Mouse (Mus musculus): ENCODE measurements around the gene Ms4a5. TPM values are rescaled to one million over a fixed set of nuclear protein-coding genes. Genes with fewer than 3 reads are reported as not detected.
"Not testable (repeated sequence)": the region's sequence is repeated elsewhere in the genome, so short reads cannot be mapped to it uniquely, and the experiment has no call there.

Gene Ms4a5
- total RNA-seq (2014; rRNA removed; ENCODE audit: low replicate concordance) (not detected in 2 replicates), polyA plus RNA-seq (2015; fragmentation: Nextera tagmentation; extraction: Ambion mirVana) (not detected in 2 replicates)

DNA sequence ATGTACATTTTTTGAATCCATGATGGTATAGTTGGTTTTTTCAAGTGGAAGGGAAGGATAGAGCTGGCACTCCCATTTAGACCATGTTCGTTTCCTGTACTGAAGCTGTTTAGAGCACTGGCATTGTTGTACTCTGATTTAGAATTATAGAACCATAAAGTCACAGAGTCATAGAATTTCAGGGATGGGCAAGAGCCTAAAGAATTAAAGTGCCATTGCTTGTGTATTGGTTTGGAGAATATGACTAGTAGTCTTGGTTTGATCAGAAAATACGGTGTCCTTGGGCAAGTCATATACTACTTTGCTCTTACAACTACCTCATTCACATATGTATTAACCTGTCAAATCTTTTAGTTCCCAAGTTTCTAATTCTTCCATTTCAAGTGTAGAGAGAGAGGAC lies at the start of gene Ms4a5:
Gene Ms4a5, minus strand, starts transcription at position 101 of the 400 bp plus-strand sequence.
- Histone ChIP-seq H3K36me3 (replicated peaks; ENCODE audit: control insufficient read depth, insufficient read depth, low read length) (no peaks in the 10 kb centered on the region), H3K9me3 (replicated peaks; ENCODE audit: control insufficient read depth, low read length) (no peaks in the 10 kb centered on the region), H3K4me3 (ENCODE audit: low read depth, low read length) (no peak within 1 kb of the TSS), H3K4me1 (ENCODE audit: control insufficient read depth, insufficient read depth) (no peaks in the 10 kb centered on the region), H3K4me2 (ENCODE audit: low read depth, low read length) (no peak within 1 kb of the TSS), H3K27me3 (ENCODE audit: control insufficient read depth, insufficient read depth, low read length) (no peaks in the 10 kb centered on the region), H3K27ac (ENCODE audit: low read depth) (no peak within 1 kb of the TSS), H3K9ac (replicated peaks; ENCODE audit: low read depth, low read length) (no peak within 1 kb of the TSS)
- WGBS, result 76% methylated on average over 2 of the region's 2 CpGs
- DNase-seq (ENCODE audit: low spot score) (no peak), ATAC-seq (ENCODE audit: insufficient read depth, low read depth) (no peak)
- TF ChIP-seq CTCF (IDR thresholded peaks at IDR 0.05; ENCODE audit: low read depth) (no peak), EP300 (IDR thresholded peaks at IDR 0.05; ENCODE audit: low read depth) (no peak)

DNA sequence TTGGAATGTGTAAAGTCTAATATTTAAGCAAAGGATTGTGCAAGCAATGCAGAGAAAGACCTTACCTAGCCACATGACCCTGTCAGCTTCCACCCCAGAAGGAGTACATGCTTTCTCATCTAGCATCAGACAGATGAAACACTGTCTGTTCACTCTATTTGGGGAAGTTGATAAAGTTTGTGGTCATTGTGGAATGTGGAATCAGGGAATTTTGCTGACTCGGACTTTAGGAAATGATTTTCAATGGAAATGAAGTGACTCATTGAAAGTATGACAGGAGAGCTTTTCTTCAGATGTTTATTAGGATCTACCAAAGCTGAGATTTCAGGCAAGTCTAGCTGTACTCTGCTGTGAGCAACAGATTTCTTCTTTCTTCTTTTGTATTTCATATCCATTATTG lies 37.5 kb upstream of the Ms4a5 start:
- ATAC-seq (ENCODE audit: insufficient read depth, low read depth), result no peak
- Histone ChIP-seq H3K4me2 (ENCODE audit: low read depth, low read length) (no peak overlapping the region), H3K4me3 (ENCODE audit: low read depth, low read length) (no peak overlapping the region), H3K36me3 (replicated peaks; ENCODE audit: control insufficient read depth, insufficient read depth, low read length) (no peaks in the 10 kb centered on the region), H3K9me3 (replicated peaks; ENCODE audit: control insufficient read depth, low read length) (0 out of 2 replicates have a peak, but pooled peaks cover 4% of the 10 kb centered on the region), H3K4me1 (ENCODE audit: control insufficient read depth, insufficient read depth) (no peaks in the 10 kb centered on the region), H3K9ac (replicated peaks; ENCODE audit: low read depth, low read length) (no peak overlapping the region), H3K27me3 (ENCODE audit: control insufficient read depth, insufficient read depth, low read length) (no peaks in the 10 kb centered on the region), H3K27ac (ENCODE audit: low read depth) (no peak overlapping the region)
- WGBS, result 65% methylated on average over 1 of the region's 1 CpGs
- DNase-seq (ENCODE audit: low spot score), result no peak
- TF ChIP-seq CTCF (IDR thresholded peaks at IDR 0.05; ENCODE audit: low read depth) (no peak), EP300 (IDR thresholded peaks at IDR 0.05; ENCODE audit: low read depth) (no peak)

DNA sequence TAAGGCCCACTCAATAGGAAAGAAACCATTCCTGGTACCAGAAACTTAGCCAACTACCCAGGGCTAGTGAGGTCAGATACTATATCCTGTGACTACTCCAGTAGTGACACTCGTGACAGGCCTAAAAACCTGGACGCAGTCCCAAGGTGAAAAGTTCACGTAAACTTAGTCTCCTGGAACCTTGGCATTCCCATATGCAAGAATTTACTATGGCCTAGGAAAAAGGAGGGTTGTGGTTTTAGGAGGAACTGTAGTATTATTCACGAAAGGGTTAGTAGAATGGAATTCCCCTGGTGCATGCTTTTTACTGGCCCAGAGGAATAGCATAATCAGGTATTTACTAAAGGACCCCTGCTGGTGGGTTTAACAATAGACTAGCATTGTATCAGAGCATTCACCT lies 33.1 kb upstream of the Ms4a5 start:
- no peaks in the 10 kb centered on the region for H3K4me1 ChIP-seq (ENCODE audit: control insufficient read depth, insufficient read depth)
- H3K4me3 ChIP-seq (ENCODE audit: low read depth, low read length), result no peak overlapping the region
- no peak for ATAC-seq (ENCODE audit: insufficient read depth, low read depth)

DNA sequence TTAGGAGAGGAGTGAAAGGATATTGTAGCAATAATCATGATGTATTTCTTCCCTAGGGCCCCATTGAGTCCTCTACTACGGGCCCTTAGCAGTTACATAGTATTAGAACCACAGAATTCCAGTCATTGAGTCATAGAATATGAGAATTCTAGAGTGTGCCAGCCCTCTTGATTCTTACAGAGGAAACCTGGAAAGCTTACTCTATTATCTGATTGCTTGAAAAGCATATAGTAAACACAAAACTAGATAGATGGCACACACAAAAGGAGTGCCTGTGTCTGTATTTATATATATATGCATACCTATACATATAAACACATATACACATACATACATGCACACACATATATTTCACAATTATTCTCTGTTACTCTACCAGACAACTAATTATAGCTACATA lies 30.7 kb upstream of the Ms4a5 start, which contains the start of gene Ms4a14:
Gene Ms4a14, minus strand, starts transcription at position 101 of the 400 bp plus-strand sequence.
- WGBS, result 54% methylated on average over 1 of the region's 1 CpGs
- ATAC-seq (ENCODE audit: insufficient read depth, low read depth), result no peak
- H3K27ac ChIP-seq (ENCODE audit: low read depth), result no peak within 1 kb of the TSS

More for the DNA sequence above, 33.1 kb upstream of the Ms4a5 start:
- Histone ChIP-seq H3K36me3 (replicated peaks; ENCODE audit: control insufficient read depth, insufficient read depth, low read length) (no peaks in the 10 kb centered on the region), H3K9ac (replicated peaks; ENCODE audit: low read depth, low read length) (no peak overlapping the region), H3K27me3 (ENCODE audit: control insufficient read depth, insufficient read depth, low read length) (no peaks in the 10 kb centered on the region), H3K9me3 (replicated peaks; ENCODE audit: control insufficient read depth, low read length) (0 out of 2 replicates have a peak, but pooled peaks cover 4% of the 10 kb centered on the region), H3K4me2 (ENCODE audit: low read depth, low read length) (no peak overlapping the region), H3K27ac (ENCODE audit: low read depth) (no peak overlapping the region)
- DNase-seq (ENCODE audit: low spot score), result no peak
- WGBS, result 82% methylated on average over 4 of the region's 4 CpGs
- TF ChIP-seq EP300 (IDR thresholded peaks at IDR 0.05; ENCODE audit: low read depth), result no peak
- TF ChIP-seq CTCF (IDR thresholded peaks at IDR 0.05; ENCODE audit: low read depth), result no peak

DNA sequence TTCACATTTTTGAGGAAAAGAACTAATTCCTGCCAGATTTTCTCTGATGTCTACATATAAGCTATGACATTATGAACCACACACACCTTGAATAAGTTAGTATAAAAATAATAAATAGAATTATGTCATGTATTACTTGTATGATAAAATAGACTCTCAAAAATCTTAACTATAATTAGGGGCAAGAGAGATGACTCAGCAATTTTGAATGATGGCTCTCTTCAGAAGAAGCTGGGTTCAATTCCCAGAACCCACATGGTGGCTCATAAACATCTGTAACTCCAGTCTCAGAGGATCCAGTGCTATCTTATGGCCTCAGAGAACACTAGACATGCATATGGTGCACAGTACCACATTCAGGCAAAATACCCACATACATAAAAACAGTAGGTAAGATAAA lies 25.2 kb upstream of the Ms4a5 start:
- no peak overlapping the region for H3K27ac ChIP-seq (ENCODE audit: low read depth)
- H3K27me3 ChIP-seq (ENCODE audit: control insufficient read depth, insufficient read depth, low read length), result no peaks in the 10 kb centered on the region
- no peaks in the 10 kb centered on the region for H3K9me3 ChIP-seq (replicated peaks; ENCODE audit: control insufficient read depth, low read length)
- H3K9ac ChIP-seq (replicated peaks; ENCODE audit: low read depth, low read length), result no peak overlapping the region
- H3K4me3 ChIP-seq (ENCODE audit: low read depth, low read length), result no peak overlapping the region
- no peak overlapping the region for H3K4me2 ChIP-seq (ENCODE audit: low read depth, low read length)
- H3K36me3 ChIP-seq (replicated peaks; ENCODE audit: control insufficient read depth, insufficient read depth, low read length), result no peaks in the 10 kb centered on the region
- DNase-seq (ENCODE audit: low spot score) (no peak), ATAC-seq (ENCODE audit: insufficient read depth, low read depth) (no peak)
- no peak for TF ChIP-seq EP300 (IDR thresholded peaks at IDR 0.05; ENCODE audit: low read depth)
- H3K4me1 ChIP-seq (ENCODE audit: control insufficient read depth, insufficient read depth), result no peaks in the 10 kb centered on the region

More for the DNA sequence above, 30.7 kb upstream of the Ms4a5 start, which contains the start of gene Ms4a14:
- H3K27me3 ChIP-seq (ENCODE audit: control insufficient read depth, insufficient read depth, low read length), result no peaks in the 10 kb centered on the region
- H3K9me3 ChIP-seq (replicated peaks; ENCODE audit: control insufficient read depth, low read length), result 0 out of 2 replicates have a peak, but pooled peaks cover 4% of the 10 kb centered on the region
- no peak within 1 kb of the TSS for H3K9ac ChIP-seq (replicated peaks; ENCODE audit: low read depth, low read length)
- H3K4me2 ChIP-seq (ENCODE audit: low read depth, low read length), result no peak within 1 kb of the TSS
- DNase-seq (ENCODE audit: low spot score), result no peak
- TF ChIP-seq CTCF (IDR thresholded peaks at IDR 0.05; ENCODE audit: low read depth) (no peak), EP300 (IDR thresholded peaks at IDR 0.05; ENCODE audit: low read depth) (no peak)
- H3K4me1 ChIP-seq (ENCODE audit: control insufficient read depth, insufficient read depth), result no peaks in the 10 kb centered on the region
- H3K36me3 ChIP-seq (replicated peaks; ENCODE audit: control insufficient read depth, insufficient read depth, low read length), result no peaks in the 10 kb centered on the region
- H3K4me3 ChIP-seq (ENCODE audit: low read depth, low read length), result no peak within 1 kb of the TSS

DNA sequence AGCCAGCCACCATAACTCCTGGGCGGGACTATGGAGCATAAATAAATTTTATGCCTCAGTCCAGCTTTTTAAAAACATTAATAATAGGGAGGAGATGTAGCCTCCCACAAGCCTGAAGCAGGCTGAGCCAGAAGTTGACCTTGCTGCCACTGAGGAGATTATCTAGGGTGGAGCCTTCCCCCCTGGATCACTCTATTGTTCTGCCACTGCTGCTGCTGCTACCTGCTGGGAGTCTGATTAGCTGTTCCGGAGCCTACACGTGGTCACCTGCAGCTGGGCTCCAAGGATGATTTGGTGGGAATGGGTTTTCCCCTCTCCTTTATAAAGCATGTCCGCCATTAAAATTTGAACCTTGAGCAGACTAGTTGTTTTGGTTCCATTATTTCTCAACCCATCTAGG lies 15.9 kb upstream of the Ms4a5 start:
- WGBS, result 53% methylated on average over 4 of the region's 4 CpGs
- not testable (repeated sequence) for H3K27me3 ChIP-seq (ENCODE audit: control insufficient read depth, insufficient read depth, low read length); ATAC-seq (ENCODE audit: insufficient read depth, low read depth)

More for the DNA sequence above, 15.9 kb upstream of the Ms4a5 start:
- H3K4me3 ChIP-seq (ENCODE audit: low read depth, low read length); H3K9ac ChIP-seq (replicated peaks; ENCODE audit: low read depth, low read length); H3K9me3 ChIP-seq (replicated peaks; ENCODE audit: control insufficient read depth, low read length); H3K27ac ChIP-seq (ENCODE audit: low read depth); H3K4me2 ChIP-seq (ENCODE audit: low read depth, low read length); H3K36me3 ChIP-seq (replicated peaks; ENCODE audit: control insufficient read depth, insufficient read depth, low read length); H3K4me1 ChIP-seq (ENCODE audit: control insufficient read depth, insufficient read depth); DNase-seq (ENCODE audit: low spot score): not testable (repeated sequence)

Measured in heart, postnatal 0 days (tissue).